Mouse (Mus musculus) embryonic facial prominence, embryonic 12.5 days (tissue): ENCODE measurements around the gene Ccnt2. TPM values are rescaled to one million over a fixed set of nuclear protein-coding genes. Genes with fewer than 3 reads are reported as not detected.
"Not testable (repeated sequence)": the region's sequence is repeated elsewhere in the genome, so short reads cannot be mapped to it uniquely, and the experiment has no call there.

Source experiments
- ATAC-seq: fragments of 200-750 bp; cut with Nextera tagmentation; 2 replicates; pipeline ENCODE4 v1.8.0; 2017; ENCODE audit not compliant: insufficient number of reproducible peaks, insufficient read depth, low FRiP score, low TSS enrichment
- H3K27ac ChIP-seq: fragments of 300-500 bp; sonication (generic); 2 replicates; pipeline ENCODE4 v1.5.1; 2016; ENCODE audit warnings: mild to moderate bottlenecking
- H3K27me3 ChIP-seq: fragments of 300-500 bp; sonication (generic); 2 replicates; pipeline ENCODE4 v1.6.1; 2016; ENCODE audit warnings: mild to moderate bottlenecking, moderate library complexity
- H3K36me3 ChIP-seq: fragments of 300-500 bp; sonication (generic); 2 replicates; pipeline ENCODE4 v1.6.1; 2016; ENCODE audit warnings: mild to moderate bottlenecking
- H3K4me1 ChIP-seq: fragments of 300-500 bp; sonication (generic); 2 replicates; pipeline ENCODE4 v1.6.1; 2016
- H3K4me2 ChIP-seq: fragments of 300-500 bp; sonication (generic); replicated peaks from 2 replicates; pipeline ENCODE4 v1.6.1; 2016; ENCODE audit warnings: mild to moderate bottlenecking, moderate library complexity
- H3K4me3 ChIP-seq: fragments of 300-500 bp; sonication (generic); 2 replicates; pipeline ENCODE4 v1.5.1; 2016; ENCODE audit warnings: mild to moderate bottlenecking
- H3K9ac ChIP-seq: fragments of 300-500 bp; sonication (generic); 2 replicates; pipeline ENCODE4 v1.6.1; 2016; ENCODE audit warnings: mild to moderate bottlenecking, moderate library complexity
- H3K9me3 ChIP-seq: fragments of 300-500 bp; sonication (generic); 2 replicates; pipeline ENCODE4 v1.6.1; 2016; ENCODE audit warnings: mild to moderate bottlenecking, moderate library complexity
- WGBS: fragments of 180-500 bp; shearing (Covaris S2); methylation state at CpG from one replicate; pipeline ENCODE4 v1.1.7; 2016; 5-methylcytosine and 5-hydroxymethylcytosine counted together
- polyA plus RNA-seq: library from polyadenylated mRNA; unstranded; fragments of >200 nt; fragmentation: Nextera tagmentation; extraction: Ambion mirVana; gene quantifications from 2 replicates; pipeline ENCODE4 v1.2.1, GENCODE M21; 2016

The Ccnt2 gene
- polyA plus RNA-seq: 108 and 109 TPM in 2 replicates

- Histone ChIP-seq H3K36me3 (peaks cover 3% of the 10 kb centered on the region; the same call in 1 of the 2 replicates), H3K9me3 (no peaks in the 10 kb centered on the region), H3K9ac (peak within 1 kb of the TSS; percentile 94), H3K4me3 (peak within 1 kb of the TSS; percentile 84), H3K4me2 (peak within 1 kb of the TSS; percentile 87), H3K27ac (peak within 1 kb of the TSS; percentile 96), H3K4me1 (peaks cover 14% of the 10 kb centered on the region; the same call in 1 of the 2 replicates), H3K27me3 (no peaks in the 10 kb centered on the region)
- ATAC-seq: peak; percentile 98
- WGBS: under 1% methylated on average over 63 of the region's 63 CpGs
Measured at GRCm38 (mm10) chr1:127773803-127774500, at the start of gene Ccnt2. TSS of gene Ccnt2 (plus strand) at chr1:127774164.

- no peaks in the 10 kb centered on the region for H3K36me3 ChIP-seq
- H3K27ac ChIP-seq: no peak within 1 kb of the TSS
- no peak within 1 kb of the TSS for H3K9ac ChIP-seq
- WGBS: 90% methylated on average over 4 of the region's 4 CpGs
- no peak for ATAC-seq
- H3K4me3 ChIP-seq: no peak within 1 kb of the TSS
- no peaks in the 10 kb centered on the region for H3K4me1 ChIP-seq
- no peak within 1 kb of the TSS for H3K4me2 ChIP-seq
- no peaks in the 10 kb centered on the region for H3K9me3 ChIP-seq
- H3K27me3 ChIP-seq: no peaks in the 10 kb centered on the region
Measured at GRCm38 (mm10) chr1:127729096-127729495, 44.9 kb upstream of the Ccnt2 start, which contains the start of gene Acmsd. TSS of gene Acmsd (plus strand) at chr1:127729413.

- Histone ChIP-seq H3K36me3 (no peaks in the 10 kb centered on the region), H3K4me3 (no peak overlapping the region), H3K9me3 (no peaks in the 10 kb centered on the region), H3K27me3 (no peaks in the 10 kb centered on the region), H3K27ac (no peak overlapping the region), H3K4me1 (no peaks in the 10 kb centered on the region), H3K9ac (no peak overlapping the region), H3K4me2 (no peak overlapping the region)
- 62% methylated on average over 3 of the region's 3 CpGs for WGBS
- ATAC-seq: no peak
Measured at GRCm38 (mm10) chr1:127731086-127731485, 42.9 kb upstream of the Ccnt2 start.

- Histone ChIP-seq H3K4me3 (no peak overlapping the region), H3K9ac (no peak overlapping the region), H3K9me3 (no peaks in the 10 kb centered on the region), H3K36me3 (no peaks in the 10 kb centered on the region), H3K4me2 (no peak overlapping the region), H3K27me3 (no peaks in the 10 kb centered on the region), H3K27ac (no peak overlapping the region), H3K4me1 (no peaks in the 10 kb centered on the region)
- ATAC-seq: no peak
- WGBS: 86% methylated on average over 3 of the region's 3 CpGs
Measured at GRCm38 (mm10) chr1:127732435-127732834, 41.5 kb upstream of the Ccnt2 start.

GRCm38 (mm10) chr1:127732841-127733240 lies 41.1 kb upstream of the Ccnt2 start:
- Histone ChIP-seq H3K4me3 (no peak overlapping the region), H3K36me3 (no peaks in the 10 kb centered on the region), H3K9ac (no peak overlapping the region), H3K4me1 (no peaks in the 10 kb centered on the region), H3K9me3 (no peaks in the 10 kb centered on the region), H3K27ac (no peak overlapping the region), H3K4me2 (no peak overlapping the region), H3K27me3 (no peaks in the 10 kb centered on the region)
- WGBS: 54% methylated on average over 3 of the region's 3 CpGs
- no peak for ATAC-seq

- no peaks in the 10 kb centered on the region for H3K27me3 ChIP-seq
- H3K4me3 ChIP-seq: no peak overlapping the region
- 73% methylated on average over 3 of the region's 3 CpGs for WGBS
- no peak overlapping the region for H3K27ac ChIP-seq
- no peak overlapping the region for H3K9ac ChIP-seq
- no peak overlapping the region for H3K4me2 ChIP-seq
- ATAC-seq: no peak
- no peaks in the 10 kb centered on the region for H3K9me3 ChIP-seq
- H3K36me3 ChIP-seq: no peaks in the 10 kb centered on the region
- H3K4me1 ChIP-seq: no peaks in the 10 kb centered on the region
Measured at GRCm38 (mm10) chr1:127735356-127735755, 38.6 kb upstream of the Ccnt2 start.

- no peaks in the 10 kb centered on the region for H3K36me3 ChIP-seq
- no peak overlapping the region for H3K27ac ChIP-seq
- H3K4me2 ChIP-seq: no peak overlapping the region
- no peaks in the 10 kb centered on the region for H3K27me3 ChIP-seq
- no peaks in the 10 kb centered on the region for H3K9me3 ChIP-seq
- no peak overlapping the region for H3K9ac ChIP-seq
- H3K4me1 ChIP-seq: no peaks in the 10 kb centered on the region
- no peak overlapping the region for H3K4me3 ChIP-seq
- ATAC-seq: no peak
- WGBS: 80% methylated on average over 11 of the region's 11 CpGs
Measured at GRCm38 (mm10) chr1:127750401-127751102, 23.4 kb upstream of the Ccnt2 start.

- no peaks in the 10 kb centered on the region for H3K27me3 ChIP-seq
- no peak overlapping the region for H3K4me3 ChIP-seq
- H3K4me1 ChIP-seq: no peaks in the 10 kb centered on the region
- 73% methylated on average over 4 of the region's 4 CpGs for WGBS
- no peaks in the 10 kb centered on the region for H3K9me3 ChIP-seq
- no peak for ATAC-seq
- H3K9ac ChIP-seq: no peak overlapping the region
- H3K4me2 ChIP-seq: no peak overlapping the region
- H3K27ac ChIP-seq: no peak overlapping the region
- H3K36me3 ChIP-seq: no peaks in the 10 kb centered on the region
Measured at GRCm38 (mm10) chr1:127755806-127756205, 18.2 kb upstream of the Ccnt2 start.

- 66% methylated on average over 5 of the region's 5 CpGs for WGBS
- ATAC-seq: no peak
- no peaks in the 10 kb centered on the region for H3K4me1 ChIP-seq
- H3K36me3 ChIP-seq: no peaks in the 10 kb centered on the region
- no peak overlapping the region for H3K9ac ChIP-seq
- H3K27me3 ChIP-seq: no peaks in the 10 kb centered on the region
- no peak overlapping the region for H3K4me2 ChIP-seq
- H3K9me3 ChIP-seq: no peaks in the 10 kb centered on the region
- no peak overlapping the region for H3K4me3 ChIP-seq
- H3K27ac ChIP-seq: no peak overlapping the region
Measured at GRCm38 (mm10) chr1:127756331-127757163, 17.4 kb upstream of the Ccnt2 start.

GRCm38 (mm10) chr1:127757164-127757545 lies 16.8 kb upstream of the Ccnt2 start:
- H3K4me3 ChIP-seq, H3K4me1 ChIP-seq, H3K9ac ChIP-seq, H3K27ac ChIP-seq, H3K9me3 ChIP-seq, H3K36me3 ChIP-seq, ATAC-seq, H3K27me3 ChIP-seq, H3K4me2 ChIP-seq: not testable (repeated sequence)
- WGBS: 87% methylated on average over 3 of the region's 3 CpGs

GRCm38 (mm10) chr1:127765468-127765867 lies 8.5 kb upstream of the Ccnt2 start:
- Histone ChIP-seq H3K4me3 (no peak overlapping the region), H3K9ac (no peak overlapping the region), H3K4me1 (no peaks in the 10 kb centered on the region), H3K27ac (no peak overlapping the region), H3K9me3 (no peaks in the 10 kb centered on the region), H3K27me3 (no peaks in the 10 kb centered on the region), H3K4me2 (no peak overlapping the region), H3K36me3 (no peaks in the 10 kb centered on the region)
- WGBS: 59% methylated on average over 2 of the region's 2 CpGs
- ATAC-seq: no peak
